Mouse (Mus musculus): ENCODE results near the gene Birc3.

The Birc3 gene

GRCm38 (mm10) chr9:7805101-7805506 is 67.9 kb downstream of the Birc3 start:
- peak; percentile 59 for DNase-seq (ENCODE audit: low read depth)
